Mouse (Mus musculus): ENCODE data around the gene Entpd2. TPM values are rescaled to one million over a fixed set of nuclear protein-coding genes. Genes with fewer than 3 reads are reported as not detected.

The Entpd2 gene
- polyA plus RNA-seq, 1 experiment, result 0.89 TPM

DNA sequence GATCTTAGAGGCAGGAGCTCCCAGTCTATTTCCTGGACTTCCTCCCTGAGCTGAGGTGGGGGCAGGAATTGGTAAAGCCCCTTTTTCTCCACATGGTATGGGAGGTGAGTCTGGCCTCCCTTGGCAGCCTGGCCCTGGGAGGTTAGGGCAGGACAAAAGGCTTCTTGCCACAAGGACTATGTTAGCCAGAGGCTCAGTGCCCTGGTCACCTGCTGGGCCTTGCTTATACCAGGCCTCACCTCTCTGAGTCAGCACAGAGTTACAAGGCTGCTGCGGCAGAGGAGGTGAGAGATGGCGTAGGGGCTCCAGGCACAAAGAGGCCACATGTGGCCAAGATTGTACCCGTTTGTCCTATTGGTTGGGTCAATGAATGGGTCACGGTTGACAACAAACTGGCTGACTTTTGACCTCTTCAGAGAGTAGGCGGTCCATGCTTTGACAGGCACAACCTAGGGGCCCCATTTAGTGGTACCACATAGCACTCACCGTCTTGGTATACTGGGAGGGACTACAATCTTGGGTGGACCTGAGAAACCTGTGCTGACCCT is 35.7 kb downstream of the Entpd2 start:
- Histone ChIP-seq H3K27me3 (ENCODE audit: control insufficient read depth, insufficient read depth, insufficient read length) (peaks cover 5% of the 10 kb centered on the region), H3K79me2 (ENCODE audit: control insufficient read depth, insufficient read depth) (no peaks in the 10 kb centered on the region)

DNA sequence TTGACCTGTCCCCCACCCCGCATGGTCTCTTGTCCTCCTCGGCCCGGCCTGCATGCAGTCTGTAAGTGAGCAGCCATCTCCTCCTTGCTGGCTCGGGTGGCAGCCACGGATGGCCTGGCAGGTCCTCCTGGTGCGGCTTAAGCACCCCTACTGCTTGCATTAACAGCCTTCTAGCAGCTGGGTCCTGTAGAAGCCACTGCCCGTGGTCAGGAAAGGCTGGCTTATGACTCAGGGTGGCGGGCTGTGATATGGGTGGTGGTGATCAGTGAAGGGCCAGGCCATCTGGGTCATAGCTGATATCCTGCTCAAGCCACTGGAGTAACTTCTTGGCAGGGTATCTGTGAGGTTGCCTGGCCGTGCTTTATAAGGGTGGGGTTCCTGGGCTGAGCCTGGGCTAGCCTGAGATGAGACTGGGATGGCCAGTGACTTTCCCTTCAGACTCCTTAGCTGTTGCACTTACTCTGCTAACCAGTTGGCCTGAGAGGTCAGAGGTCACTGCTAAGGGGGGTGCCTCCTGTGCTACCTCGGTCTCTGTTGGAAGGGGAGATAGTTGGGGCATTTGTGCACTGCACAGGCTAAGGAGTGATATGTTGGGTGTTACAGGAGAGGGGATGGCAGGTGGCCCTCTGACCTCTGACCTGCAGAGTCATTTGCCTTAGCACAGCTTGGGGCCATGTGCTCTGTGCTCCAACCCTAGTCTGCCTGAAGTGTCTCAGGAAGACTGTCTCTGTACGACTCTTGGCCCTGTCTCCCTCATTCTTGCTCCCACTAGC is 36.8 kb downstream of the Entpd2 start:
- Histone ChIP-seq H3K4me2 (ENCODE audit: low read depth) (no peak overlapping the region), H3ac (ENCODE audit: control insufficient read depth, insufficient read length) (no peak overlapping the region), H3K27me3 (ENCODE audit: control insufficient read depth, insufficient read depth, insufficient read length) (peaks cover 5% of the 10 kb centered on the region), H3K79me2 (ENCODE audit: control insufficient read depth, insufficient read depth) (no peaks in the 10 kb centered on the region), H3K4me3 (no peak overlapping the region), H3K36me3 (ENCODE audit: control insufficient read depth, insufficient read depth) (no peaks in the 10 kb centered on the region)
- no peak for TF ChIP-seq POLR2AphosphoS2 (IDR thresholded peaks at IDR 0.05; ENCODE audit: insufficient read length, low read depth)
- TF ChIP-seq MYOG (IDR thresholded peaks at IDR 0.05; ENCODE audit: control insufficient read depth in 1 of 3, insufficient read depth in 1 of 3, insufficient read length in 2 of 3, low read depth in 2 of 3), result peak in 2 of 3 experiments; percentile 25 to 67
- TF ChIP-seq REST (IDR thresholded peaks at IDR 0.05; ENCODE audit: insufficient read depth, insufficient read length), result no peak
- peak in 1 of 3 experiments; percentile 51 for TF ChIP-seq MYOD1 (IDR thresholded peaks at IDR 0.05; ENCODE audit: control insufficient read depth in 1 of 3, insufficient read length in 2 of 3, low read depth in 2 of 3)
- TF ChIP-seq E2F4 (IDR thresholded peaks at IDR 0.05; ENCODE audit: insufficient read depth), result no peak

More for the DNA sequence above, 35.7 kb downstream of the Entpd2 start:
- Histone ChIP-seq H3K36me3 (ENCODE audit: control insufficient read depth, insufficient read depth) (no peaks in the 10 kb centered on the region), H3K4me2 (ENCODE audit: low read depth) (no peak overlapping the region), H3K4me3 (no peak overlapping the region), H3ac (ENCODE audit: control insufficient read depth, insufficient read length) (no peak overlapping the region)
- TF ChIP-seq MYOG (IDR thresholded peaks at IDR 0.05; ENCODE audit: control insufficient read depth in 1 of 3, insufficient read depth in 1 of 3, insufficient read length in 2 of 3, low read depth in 2 of 3) (no peak), MAX (IDR thresholded peaks at IDR 0.05; ENCODE audit: low read depth) (no peak), CEBPB (IDR thresholded peaks at IDR 0.05; ENCODE audit: insufficient read depth, poor library complexity, severe bottlenecking) (no peak), REST (IDR thresholded peaks at IDR 0.05; ENCODE audit: insufficient read depth, insufficient read length) (no peak), MYOD1 (IDR thresholded peaks at IDR 0.05; ENCODE audit: control insufficient read depth in 1 of 3, insufficient read length in 2 of 3, low read depth in 2 of 3) (no peak), TCF3 (IDR thresholded peaks at IDR 0.05; ENCODE audit: insufficient read length, low read depth) (no peak), POLR2A (IDR thresholded peaks at IDR 0.05; ENCODE audit: insufficient read length, low read depth) (no peak), USF1 (IDR thresholded peaks at IDR 0.05; ENCODE audit: low read depth) (no peak), POLR2AphosphoS2 (IDR thresholded peaks at IDR 0.05; ENCODE audit: insufficient read length, low read depth) (no peak), TCF12 (IDR thresholded peaks at IDR 0.05; ENCODE audit: insufficient read depth, poor library complexity, severe bottlenecking) (no peak), E2F4 (IDR thresholded peaks at IDR 0.05; ENCODE audit: insufficient read depth) (no peak)

DNA sequence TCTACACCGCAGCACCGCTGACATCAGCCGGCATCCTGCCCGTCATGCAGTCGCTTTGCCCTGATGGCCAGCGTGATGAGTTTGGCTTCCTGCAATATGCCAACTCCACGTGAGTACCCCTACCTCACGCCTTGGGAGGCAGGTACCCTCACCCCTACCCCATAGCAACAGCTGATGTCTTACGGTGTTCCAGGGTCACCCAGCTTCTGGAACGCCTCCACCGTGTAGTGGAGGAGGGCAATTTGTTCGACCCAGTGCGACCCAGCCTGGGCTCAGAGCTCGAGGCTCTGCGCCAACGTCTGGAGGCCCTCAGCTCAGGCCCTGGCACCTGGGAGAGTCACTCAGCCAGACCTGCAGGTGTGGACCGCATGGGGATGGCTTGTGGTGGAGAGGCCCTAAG is 37.4 kb downstream of the Entpd2 start:
- Histone ChIP-seq H3K4me3 (no peak overlapping the region), H3K36me3 (ENCODE audit: control insufficient read depth, insufficient read depth) (no peaks in the 10 kb centered on the region), H3K79me2 (ENCODE audit: control insufficient read depth, insufficient read depth) (no peaks in the 10 kb centered on the region), H3K4me2 (ENCODE audit: low read depth) (no peak overlapping the region), H3K27me3 (ENCODE audit: control insufficient read depth, insufficient read depth, insufficient read length) (peaks cover 5% of the 10 kb centered on the region), H3ac (ENCODE audit: control insufficient read depth, insufficient read length) (no peak overlapping the region)
- TF ChIP-seq POLR2AphosphoS2 (IDR thresholded peaks at IDR 0.05; ENCODE audit: insufficient read length, low read depth) (no peak), MAX (IDR thresholded peaks at IDR 0.05; ENCODE audit: low read depth) (no peak), E2F4 (IDR thresholded peaks at IDR 0.05; ENCODE audit: insufficient read depth) (no peak), POLR2A (IDR thresholded peaks at IDR 0.05; ENCODE audit: insufficient read length, low read depth) (no peak), USF1 (IDR thresholded peaks at IDR 0.05; ENCODE audit: low read depth) (no peak), TCF3 (IDR thresholded peaks at IDR 0.05; ENCODE audit: insufficient read length, low read depth) (no peak), MYOD1 (IDR thresholded peaks at IDR 0.05; ENCODE audit: control insufficient read depth in 1 of 3, insufficient read length in 2 of 3, low read depth in 2 of 3) (no peak), SRF (IDR thresholded peaks at IDR 0.05; ENCODE audit: control insufficient read depth, insufficient read length, low read depth) (no peak), MYOG (IDR thresholded peaks at IDR 0.05; ENCODE audit: control insufficient read depth in 1 of 3, insufficient read depth in 1 of 3, insufficient read length in 2 of 3, low read depth in 2 of 3) (no peak), CEBPB (IDR thresholded peaks at IDR 0.05; ENCODE audit: insufficient read depth, poor library complexity, severe bottlenecking) (no peak), REST (IDR thresholded peaks at IDR 0.05; ENCODE audit: insufficient read depth, insufficient read length) (no peak), TCF12 (IDR thresholded peaks at IDR 0.05; ENCODE audit: insufficient read depth, poor library complexity, severe bottlenecking) (no peak)

- TF ChIP-seq CEBPB (IDR thresholded peaks at IDR 0.05; ENCODE audit: insufficient read depth, poor library complexity, severe bottlenecking), result no peak
- H3ac ChIP-seq (ENCODE audit: control insufficient read depth, insufficient read length), result no peak overlapping the region
- H3K27me3 ChIP-seq (ENCODE audit: control insufficient read depth, insufficient read depth, insufficient read length), result peaks cover 5% of the 10 kb centered on the region
Measured at GRCm38 (mm10) chr2:25434292-25434691, 38.6 kb downstream of the Entpd2 start.

GRCm38 (mm10) chr2:25436286-25436820 is 40.7 kb downstream of the Entpd2 start:
- H3K79me2 ChIP-seq (ENCODE audit: control insufficient read depth, insufficient read depth), result no peaks in the 10 kb centered on the region
- no peak overlapping the region for H3K4me3 ChIP-seq
- H3ac ChIP-seq (ENCODE audit: control insufficient read depth, insufficient read length), result no peak overlapping the region
- no peaks in the 10 kb centered on the region for H3K27me3 ChIP-seq (ENCODE audit: control insufficient read depth, insufficient read depth, insufficient read length)
- no peak overlapping the region for H3K4me2 ChIP-seq (ENCODE audit: low read depth)
- TF ChIP-seq E2F4 (IDR thresholded peaks at IDR 0.05; ENCODE audit: insufficient read depth), result no peak
- no peak for TF ChIP-seq SRF (IDR thresholded peaks at IDR 0.05; ENCODE audit: control insufficient read depth, insufficient read length, low read depth)
- peak in 1 of 3 experiments; percentile 54 for TF ChIP-seq MYOD1 (IDR thresholded peaks at IDR 0.05; ENCODE audit: control insufficient read depth in 1 of 3, insufficient read length in 2 of 3, low read depth in 2 of 3)
- peak in 1 of 3 experiments; percentile 39 for TF ChIP-seq MYOG (IDR thresholded peaks at IDR 0.05; ENCODE audit: control insufficient read depth in 1 of 3, insufficient read depth in 1 of 3, insufficient read length in 2 of 3, low read depth in 2 of 3)
- TF ChIP-seq USF1 (IDR thresholded peaks at IDR 0.05; ENCODE audit: low read depth), result no peak
- no peaks in the 10 kb centered on the region for H3K36me3 ChIP-seq (ENCODE audit: control insufficient read depth, insufficient read depth)

More at GRCm38 (mm10) chr2:25434292-25434691, 38.6 kb downstream of the Entpd2 start:
- Histone ChIP-seq H3K36me3 (ENCODE audit: control insufficient read depth, insufficient read depth) (no peaks in the 10 kb centered on the region), H3K4me2 (ENCODE audit: low read depth) (no peak overlapping the region), H3K79me2 (ENCODE audit: control insufficient read depth, insufficient read depth) (no peaks in the 10 kb centered on the region), H3K4me3 (no peak overlapping the region)

Data from myocyte (in vitro differentiated cells).